Mouse (Mus musculus): ENCODE data around the gene Elmo3.
A peak's percentile ranks its signal among the peaks of the same experiment; 100 is the strongest.

Gene Elmo3

GRCm38 (mm10) chr8:105305211-105306145 lies at the start of gene Elmo3:
Gene Elmo3, plus strand, starts transcription at chr8:105305601.
- DNase-seq, result peak; percentile 71

- DNase-seq, result no peak
These were observed 47.9 kb upstream of the Elmo3 start for GRCm38 (mm10) chr8:105257318-105258114.

GRCm38 (mm10) chr8:105258911-105259720 lies 46.3 kb upstream of the Elmo3 start:
- peak; percentile 71 for DNase-seq

- DNase-seq, result peak; percentile 90
These were observed 45.6 kb upstream of the Elmo3 start for GRCm38 (mm10) chr8:105259721-105260320.

GRCm38 (mm10) chr8:105260371-105261099 lies 44.9 kb upstream of the Elmo3 start:
- DNase-seq, result no peak

- DNase-seq, result no peak
These were observed 43.9 kb upstream of the Elmo3 start for GRCm38 (mm10) chr8:105261326-105261980.

GRCm38 (mm10) chr8:105263244-105263912 lies 42.0 kb upstream of the Elmo3 start:
- DNase-seq, result no peak

- DNase-seq, result peak; percentile 84
These were observed 41.1 kb upstream of the Elmo3 start, which contains the start of the genes Tradd and Fbxl8 for GRCm38 (mm10) chr8:105264024-105264982. Gene Tradd, minus strand, starts transcription at chr8:105264609. Gene Fbxl8, plus strand, starts transcription at chr8:105264648.

- no peak for DNase-seq
These were observed 40.3 kb upstream of the Elmo3 start for GRCm38 (mm10) chr8:105265128-105265527.

GRCm38 (mm10) chr8:105266775-105267174 lies 38.6 kb upstream of the Elmo3 start:
- DNase-seq, result no peak

- DNase-seq, result peak; percentile 91
These were observed 36.9 kb upstream of the Elmo3 start for GRCm38 (mm10) chr8:105268342-105269074.

- DNase-seq, result no peak
These were observed 36.3 kb upstream of the Elmo3 start for GRCm38 (mm10) chr8:105269075-105269458.

- DNase-seq, result peak; percentile 66
These were observed 35.9 kb upstream of the Elmo3 start, which contains the start of gene Hsf4 for GRCm38 (mm10) chr8:105269461-105269947. Gene Hsf4, plus strand, starts transcription at chr8:105269801.

GRCm38 (mm10) chr8:105270101-105270915 lies 35.1 kb upstream of the Elmo3 start:
- no peak for DNase-seq

- no peak for DNase-seq
These were observed 34.5 kb upstream of the Elmo3 start for GRCm38 (mm10) chr8:105270916-105271186.

- no peak for DNase-seq
These were observed 30.0 kb upstream of the Elmo3 start for GRCm38 (mm10) chr8:105275387-105275786.

GRCm38 (mm10) chr8:105275840-105276239 lies 29.6 kb upstream of the Elmo3 start, which contains the start of gene Nol3:
Gene Nol3, plus strand, starts transcription at chr8:105276140.
- no peak for DNase-seq

Data from embryo, embryonic 11 days (tissue).